Mouse (Mus musculus) stomach, embryonic 15.5 days (tissue): Measurements from ENCODE around the gene Gcnt1. TPM values are rescaled to one million over a fixed set of nuclear protein-coding genes. Genes with fewer than 3 reads are reported as not detected.

Source experiments
- ATAC-seq: fragments of 200-750 bp; cut with Nextera tagmentation; 2 replicates; pipeline ENCODE4 v1.8.0; 2017; ENCODE audit warnings: low read depth, moderate number of reproducible peaks, moderate TSS enrichment; ENCODE audit not compliant: insufficient read depth, low FRiP score
- H3K27ac ChIP-seq: fragments of 300-500 bp; sonication (generic); 2 replicates; pipeline ENCODE4 v1.5.1; 2015; ENCODE audit warnings: mild to moderate bottlenecking, inconsistent platforms
- H3K27me3 ChIP-seq: fragments of 300-500 bp; sonication (generic); replicated peaks from 2 replicates; pipeline ENCODE4 v1.6.1; 2015; ENCODE audit warnings: inconsistent platforms
- H3K36me3 ChIP-seq: fragments of 300-500 bp; sonication (generic); 2 replicates; pipeline ENCODE4 v1.6.1; 2015; ENCODE audit warnings: inconsistent platforms
- H3K4me1 ChIP-seq: fragments of 300-500 bp; sonication (generic); 2 replicates; pipeline ENCODE4 v1.6.1; 2015; ENCODE audit warnings: inconsistent platforms
- H3K4me2 ChIP-seq: fragments of 300-500 bp; sonication (generic); 2 replicates; pipeline ENCODE4 v1.6.1; 2015; ENCODE audit warnings: mild to moderate bottlenecking, inconsistent platforms
- H3K4me3 ChIP-seq: fragments of 300-500 bp; sonication (generic); replicated peaks from 2 replicates; pipeline ENCODE4 v1.5.1; 2015; ENCODE audit warnings: inconsistent platforms
- H3K9ac ChIP-seq: fragments of 300-500 bp; sonication (generic); 2 replicates; pipeline ENCODE4 v1.6.1; 2015; ENCODE audit warnings: inconsistent platforms
- H3K9me3 ChIP-seq: fragments of 300-500 bp; sonication (generic); 2 replicates; pipeline ENCODE4 v1.6.1; 2016; ENCODE audit warnings: inconsistent platforms
- WGBS: fragments of 180-500 bp; shearing (Covaris S2); methylation state at CpG from one replicate; pipeline ENCODE4 v1.1.7; 2015; 5-methylcytosine and 5-hydroxymethylcytosine counted together
- polyA plus RNA-seq: library from polyadenylated mRNA; unstranded; fragments of >200 nt; fragmentation: Nextera tagmentation; extraction: Ambion mirVana; gene quantifications from 2 replicates; pipeline ENCODE4 v1.2.1, GENCODE M21; 2015

Gene Gcnt1
- polyA plus RNA-seq, result 7.4 and 8.3 TPM in 2 replicates

GRCm38 (mm10) chr19:17372701-17373100 lies at the start of gene Gcnt1:
Gene Gcnt1, minus strand, starts transcription at chr19:17372844.
- no peaks in the 10 kb centered on the region for H3K36me3 ChIP-seq
- no peak for ATAC-seq
- H3K4me3 ChIP-seq, result no peak within 1 kb of the TSS
- H3K27me3 ChIP-seq, result no peaks in the 10 kb centered on the region
- no peaks in the 10 kb centered on the region for H3K4me1 ChIP-seq
- H3K9ac ChIP-seq, result no peak within 1 kb of the TSS
- no peak within 1 kb of the TSS for H3K27ac ChIP-seq
- H3K9me3 ChIP-seq, result no peaks in the 10 kb centered on the region
- no peak within 1 kb of the TSS for H3K4me2 ChIP-seq
- 79% methylated on average over 3 of the region's 3 CpGs for WGBS

GRCm38 (mm10) chr19:17417855-17418254 lies 45.2 kb upstream of the Gcnt1 start:
- Histone ChIP-seq H3K27ac (no peak overlapping the region), H3K36me3 (no peaks in the 10 kb centered on the region), H3K9ac (no peak overlapping the region), H3K4me3 (no peak overlapping the region), H3K4me2 (no peak overlapping the region), H3K4me1 (no peaks in the 10 kb centered on the region), H3K27me3 (no peaks in the 10 kb centered on the region), H3K9me3 (no peaks in the 10 kb centered on the region)
- ATAC-seq, result no peak
- WGBS, result 74% methylated on average over 1 of the region's 1 CpGs

- Histone ChIP-seq H3K27me3 (no peaks in the 10 kb centered on the region), H3K27ac (no peak overlapping the region), H3K4me1 (no peaks in the 10 kb centered on the region), H3K4me3 (no peak overlapping the region), H3K9me3 (no peaks in the 10 kb centered on the region), H3K9ac (no peak overlapping the region), H3K4me2 (no peak overlapping the region), H3K36me3 (no peaks in the 10 kb centered on the region)
- ATAC-seq, result no peak
- WGBS, result 50% methylated on average over 4 of the region's 4 CpGs
Observed at GRCm38 (mm10) chr19:17412915-17413459, 40.3 kb upstream of the Gcnt1 start.

- H3K4me3 ChIP-seq, result no peak overlapping the region
- no peak overlapping the region for H3K9ac ChIP-seq
- H3K4me2 ChIP-seq, result no peak overlapping the region
- 55% methylated on average over 5 of the region's 5 CpGs for WGBS
- ATAC-seq, result peak; percentile 73
- H3K36me3 ChIP-seq, result no peaks in the 10 kb centered on the region
- H3K9me3 ChIP-seq, result no peaks in the 10 kb centered on the region
- H3K27me3 ChIP-seq, result no peaks in the 10 kb centered on the region
- no peak overlapping the region for H3K27ac ChIP-seq
- H3K4me1 ChIP-seq, result no peaks in the 10 kb centered on the region
Observed at GRCm38 (mm10) chr19:17410465-17411065, 37.9 kb upstream of the Gcnt1 start.

GRCm38 (mm10) chr19:17409351-17409750 lies 36.7 kb upstream of the Gcnt1 start:
- H3K36me3 ChIP-seq, result no peaks in the 10 kb centered on the region
- H3K9ac ChIP-seq, result no peak overlapping the region
- H3K4me2 ChIP-seq, result no peak overlapping the region
- H3K27ac ChIP-seq, result no peak overlapping the region
- no peaks in the 10 kb centered on the region for H3K4me1 ChIP-seq
- ATAC-seq, result no peak
- WGBS, result 51% methylated on average over 3 of the region's 3 CpGs
- no peak overlapping the region for H3K4me3 ChIP-seq
- no peaks in the 10 kb centered on the region for H3K27me3 ChIP-seq
- no peaks in the 10 kb centered on the region for H3K9me3 ChIP-seq

GRCm38 (mm10) chr19:17408591-17408990 lies 35.9 kb upstream of the Gcnt1 start:
- no peaks in the 10 kb centered on the region for H3K36me3 ChIP-seq
- no peaks in the 10 kb centered on the region for H3K9me3 ChIP-seq
- no peaks in the 10 kb centered on the region for H3K4me1 ChIP-seq
- no peak overlapping the region for H3K4me3 ChIP-seq
- ATAC-seq, result no peak
- H3K27ac ChIP-seq, result no peak overlapping the region
- H3K27me3 ChIP-seq, result no peaks in the 10 kb centered on the region
- H3K4me2 ChIP-seq, result no peak overlapping the region
- H3K9ac ChIP-seq, result no peak overlapping the region

- Histone ChIP-seq H3K27me3 (no peaks in the 10 kb centered on the region), H3K4me2 (no peak overlapping the region), H3K27ac (no peak overlapping the region), H3K4me1 (no peaks in the 10 kb centered on the region), H3K36me3 (no peaks in the 10 kb centered on the region), H3K9ac (no peak overlapping the region), H3K9me3 (no peaks in the 10 kb centered on the region), H3K4me3 (no peak overlapping the region)
- 88% methylated on average over 5 of the region's 5 CpGs for WGBS
- no peak for ATAC-seq
Observed at GRCm38 (mm10) chr19:17406823-17407222, 34.2 kb upstream of the Gcnt1 start.

GRCm38 (mm10) chr19:17403175-17403574 lies 30.5 kb upstream of the Gcnt1 start:
- Histone ChIP-seq H3K27me3 (no peaks in the 10 kb centered on the region), H3K36me3 (peaks cover 14% of the 10 kb centered on the region; the same call in 1 of the 2 replicates), H3K9me3 (no peaks in the 10 kb centered on the region), H3K4me1 (no peaks in the 10 kb centered on the region), H3K4me3 (no peak overlapping the region), H3K27ac (no peak overlapping the region), H3K4me2 (no peak overlapping the region), H3K9ac (no peak overlapping the region)
- ATAC-seq, result no peak
- 88% methylated on average over 4 of the region's 4 CpGs for WGBS

GRCm38 (mm10) chr19:17400571-17400970 lies 27.9 kb upstream of the Gcnt1 start:
- ATAC-seq, result no peak
- Histone ChIP-seq H3K4me2 (no peak overlapping the region), H3K36me3 (peaks cover 14% of the 10 kb centered on the region; the same call in 1 of the 2 replicates), H3K9me3 (no peaks in the 10 kb centered on the region), H3K4me3 (no peak overlapping the region), H3K27me3 (no peaks in the 10 kb centered on the region), H3K9ac (no peak overlapping the region), H3K4me1 (no peaks in the 10 kb centered on the region), H3K27ac (no peak overlapping the region)
- WGBS, result 74% methylated on average over 4 of the region's 4 CpGs

GRCm38 (mm10) chr19:17399965-17400364 lies 27.3 kb upstream of the Gcnt1 start:
- no peak overlapping the region for H3K27ac ChIP-seq
- H3K4me3 ChIP-seq, result no peak overlapping the region
- H3K9me3 ChIP-seq, result no peaks in the 10 kb centered on the region
- no peak overlapping the region for H3K9ac ChIP-seq
- no peaks in the 10 kb centered on the region for H3K27me3 ChIP-seq
- no peak for ATAC-seq
- peaks cover 14% of the 10 kb centered on the region; the same call in 1 of the 2 replicates for H3K36me3 ChIP-seq
- H3K4me2 ChIP-seq, result no peak overlapping the region
- 85% methylated on average over 4 of the region's 4 CpGs for WGBS
- no peaks in the 10 kb centered on the region for H3K4me1 ChIP-seq

GRCm38 (mm10) chr19:17397922-17398321 lies 25.3 kb upstream of the Gcnt1 start:
- WGBS, result 63% methylated on average over 5 of the region's 5 CpGs
- ATAC-seq, result no peak
- Histone ChIP-seq H3K27ac (no peak overlapping the region), H3K4me3 (no peak overlapping the region), H3K36me3 (peaks cover 14% of the 10 kb centered on the region; the same call in 1 of the 2 replicates), H3K4me2 (no peak overlapping the region), H3K4me1 (no peaks in the 10 kb centered on the region), H3K27me3 (no peaks in the 10 kb centered on the region), H3K9me3 (no peaks in the 10 kb centered on the region), H3K9ac (no peak overlapping the region)

- H3K9ac ChIP-seq, result no peak overlapping the region
- H3K36me3 ChIP-seq, result peaks cover 14% of the 10 kb centered on the region; the same call in 1 of the 2 replicates
- no peaks in the 10 kb centered on the region for H3K27me3 ChIP-seq
- 81% methylated on average over 4 of the region's 4 CpGs for WGBS
- H3K4me2 ChIP-seq, result no peak overlapping the region
- no peak overlapping the region for H3K4me3 ChIP-seq
- ATAC-seq, result no peak
- no peak overlapping the region for H3K27ac ChIP-seq
- H3K9me3 ChIP-seq, result no peaks in the 10 kb centered on the region
- H3K4me1 ChIP-seq, result no peaks in the 10 kb centered on the region
Observed at GRCm38 (mm10) chr19:17396802-17397201, 24.2 kb upstream of the Gcnt1 start.
